Mouse (Mus musculus): Measurements from ENCODE around the gene Snap25.

DNA sequence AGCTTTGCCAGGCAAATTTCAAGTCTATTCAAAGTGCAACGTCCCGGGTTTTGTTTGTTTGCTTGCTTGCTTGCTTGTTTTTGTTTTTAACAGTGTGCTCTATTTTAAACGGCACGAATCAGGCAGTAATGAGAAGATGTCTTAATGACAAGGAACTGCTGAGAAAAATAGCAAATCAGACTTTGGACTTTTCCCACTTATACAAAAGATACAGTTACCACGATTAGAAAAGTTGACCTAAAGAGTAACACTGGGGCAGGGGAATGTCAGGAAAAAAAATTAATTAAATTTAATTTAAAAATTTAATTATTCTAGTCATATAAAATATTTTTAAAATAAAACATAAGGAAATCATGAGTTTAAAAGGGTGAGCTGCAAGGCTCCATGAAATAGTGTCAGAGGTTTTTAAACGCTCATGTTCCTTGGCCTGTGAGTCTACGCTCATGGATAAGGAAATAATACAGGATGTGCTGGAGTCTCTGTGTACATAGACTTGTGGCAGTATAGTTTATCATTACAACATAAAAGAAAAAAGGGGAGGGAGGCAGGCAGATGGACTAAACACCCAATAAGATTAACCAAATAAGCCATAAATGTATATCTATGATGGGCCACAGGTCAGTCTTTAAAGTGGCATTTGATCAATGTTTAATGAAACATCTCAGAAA is 32.2 kb downstream of the Snap25 start:
- no peak for TF ChIP-seq CTCF (IDR thresholded peaks at IDR 0.05; ENCODE audit: insufficient read depth, low read length)
- TF ChIP-seq POLR2A (IDR thresholded peaks at IDR 0.05; ENCODE audit: borderline replicate concordance, extremely low read depth, low read depth, low read length): no peak

Data from lung, adult 2 months (tissue).